Mouse (Mus musculus) stomach, postnatal 0 days (tissue): ENCODE results near the gene Rundc1. TPM values are rescaled to one million over a fixed set of nuclear protein-coding genes. Genes with fewer than 3 reads are reported as not detected.
"Not testable (repeated sequence)": the region's sequence is repeated elsewhere in the genome, so short reads cannot be mapped to it uniquely, and the experiment has no call there.

Experiments
- ATAC-seq: fragments of 200-750 bp; cut with Nextera tagmentation; 2 replicates; pipeline ENCODE4 v1.8.0; 2017; ENCODE audit not compliant: low FRiP score, low TSS enrichment
- DNase-seq: peaks from one replicate; pipeline ENCODE4 v3.0.0-alpha.2; 2016; ENCODE audit warnings: low spot score
- H3K27ac ChIP-seq: fragments of 300-500 bp; sonication (generic); replicated peaks from 2 replicates; pipeline ENCODE4 v1.5.1; 2014; ENCODE audit warnings: mild to moderate bottlenecking, control low read depth
- H3K27me3 ChIP-seq: fragments of 300-500 bp; sonication (generic); 2 replicates; pipeline ENCODE4 v1.6.1; 2014; ENCODE audit warnings: low read length; ENCODE audit not compliant: control insufficient read depth, insufficient read depth
- H3K36me3 ChIP-seq: fragments of 300-500 bp; sonication (generic); 2 replicates; pipeline ENCODE4 v1.6.1; 2014; ENCODE audit warnings: low read length, mixed read lengths; ENCODE audit not compliant: control insufficient read depth, insufficient read depth
- H3K4me1 ChIP-seq: fragments of 300-500 bp; sonication (generic); replicated peaks from 2 replicates; pipeline ENCODE4 v1.6.1; 2014; ENCODE audit warnings: antibody characterized with exemption; ENCODE audit not compliant: control insufficient read depth, insufficient read depth
- H3K4me2 ChIP-seq: fragments of 300-500 bp; sonication (generic); replicated peaks from 2 replicates; pipeline ENCODE4 v1.6.1; 2014; ENCODE audit warnings: low read depth, mild to moderate bottlenecking, control low read depth, moderate library complexity
- H3K4me3 ChIP-seq: fragments of 300-500 bp; sonication (generic); 2 replicates; pipeline ENCODE4 v1.5.1; 2014; ENCODE audit warnings: low read depth, low read length, control low read depth
- H3K9ac ChIP-seq: fragments of 300-500 bp; sonication (generic); 2 replicates; pipeline ENCODE4 v1.6.1; 2014; ENCODE audit warnings: mild to moderate bottlenecking, low read length, control low read depth, mixed read lengths
- H3K9me3 ChIP-seq: fragments of 300-500 bp; sonication (generic); 2 replicates; pipeline ENCODE4 v1.6.1; 2016; ENCODE audit warnings: low read length; ENCODE audit not compliant: control insufficient read depth
- CTCF ChIP-seq: IDR thresholded peaks from 2 replicates; pipeline ENCODE4 v1.5.1; 2016; ENCODE audit warnings: antibody characterized with exemption, low read depth, mild to moderate bottlenecking, moderate library complexity
- EP300 ChIP-seq: optimal IDR thresholded peaks from 2 replicates; pipeline ENCODE3; 2016; ENCODE audit warnings: antibody characterized with exemption
- WGBS: fragments of 180-500 bp; shearing (Covaris S2); extraction: QIAGEN DNeasy Blood & Tissue Kit; methylation state at CpG from one replicate; pipeline ENCODE4 v1.1.7; 2014; 5-methylcytosine and 5-hydroxymethylcytosine counted together
- polyA plus RNA-seq: library from polyadenylated mRNA; unstranded; fragments of >200 nt; fragmentation: Nextera tagmentation; extraction: Ambion mirVana; gene quantifications from 2 replicates; pipeline ENCODE4 v1.2.1, GENCODE M21; 2015

The Rundc1 gene
- polyA plus RNA-seq, 1 experiment from 2014 or later: 11.3 TPM

- WGBS: 28% methylated on average over 13 of the region's 13 CpGs
- Histone ChIP-seq H3K27me3 (no peaks in the 10 kb centered on the region), H3K4me2 (no peak overlapping the region), H3K27ac (no peak overlapping the region), H3K4me1 (peaks cover 12% of the 10 kb centered on the region), H3K9me3 (no peaks in the 10 kb centered on the region), H3K36me3 (peaks cover 22% of the 10 kb centered on the region), H3K4me3 (no peak overlapping the region), H3K9ac (no peak overlapping the region)
- TF ChIP-seq EP300 (no peak), CTCF (no peak)
- DNase-seq (no peak), ATAC-seq (no peak)
Observed at GRCm38 (mm10) chr11:101462583-101463440, 37.9 kb downstream of the Rundc1 start.

- no peak; the same call in 1 of the 2 replicates for ATAC-seq
Observed at GRCm38 (mm10) chr11:101464211-101465100, 39.6 kb downstream of the Rundc1 start, which contains the start of gene Rnd2. Gene Rnd2 (plus strand): TSS chr11:101464999.

GRCm38 (mm10) chr11:101465101-101465868, 40.4 kb downstream of the Rundc1 start:
- peaks cover 9% of the 10 kb centered on the region for H3K36me3 ChIP-seq
- DNase-seq: peak; percentile 80
- H3K4me3 ChIP-seq: peak overlapping the region; percentile 80
- WGBS: under 1% methylated on average over 51 of the region's 51 CpGs
- H3K9ac ChIP-seq: peak overlapping the region; percentile 77
- ATAC-seq: peak; percentile 79
- no peaks in the 10 kb centered on the region for H3K9me3 ChIP-seq
- H3K27ac ChIP-seq: peak overlapping the region; percentile 94
- peaks cover 12% of the 10 kb centered on the region for H3K4me1 ChIP-seq
- peak; percentile 80 for TF ChIP-seq EP300
- peak; percentile 50 for TF ChIP-seq CTCF
- H3K27me3 ChIP-seq: no peaks in the 10 kb centered on the region
- H3K4me2 ChIP-seq: peak overlapping the region; percentile 90

More at GRCm38 (mm10) chr11:101464211-101465100, 39.6 kb downstream of the Rundc1 start, which contains the start of gene Rnd2:
- 9% methylated on average over 12 of the region's 12 CpGs for WGBS
- Histone ChIP-seq H3K27me3 (no peaks in the 10 kb centered on the region), H3K9me3 (no peaks in the 10 kb centered on the region), H3K4me2 (peak within 1 kb of the TSS; percentile 90), H3K27ac (peak within 1 kb of the TSS; percentile 94), H3K36me3 (peaks cover 11% of the 10 kb centered on the region), H3K9ac (peak within 1 kb of the TSS; percentile 77), H3K4me3 (peak within 1 kb of the TSS; percentile 80), H3K4me1 (peaks cover 12% of the 10 kb centered on the region)
- DNase-seq: no peak
- TF ChIP-seq CTCF (no peak), EP300 (peak; percentile 6)

GRCm38 (mm10) chr11:101465869-101466551, 41.1 kb downstream of the Rundc1 start, which contains the start of gene Vat1:
Gene Vat1 (minus strand): TSS chr11:101466230.
- Histone ChIP-seq H3K4me1 (peaks cover 12% of the 10 kb centered on the region), H3K36me3 (peaks cover 6% of the 10 kb centered on the region; the same call in 1 of the 2 replicates), H3K27ac (peak within 1 kb of the TSS; percentile 94), H3K27me3 (no peaks in the 10 kb centered on the region), H3K9ac (peak within 1 kb of the TSS; percentile 77), H3K4me3 (peak within 1 kb of the TSS; percentile 80), H3K4me2 (peak within 1 kb of the TSS; percentile 90), H3K9me3 (no peaks in the 10 kb centered on the region)
- ATAC-seq (peak; percentile 67), DNase-seq (peak; percentile 90)
- WGBS: 1% methylated on average over 58 of the region's 60 CpGs
- TF ChIP-seq CTCF: no peak; the same call in 1 of the 2 replicates
- TF ChIP-seq EP300: no peak

- not testable (repeated sequence) for H3K27me3 ChIP-seq, H3K27ac ChIP-seq, DNase-seq, ATAC-seq, H3K9ac ChIP-seq, H3K36me3 ChIP-seq, H3K9me3 ChIP-seq
- WGBS: 47% methylated on average over 5 of the region's 5 CpGs
- Histone ChIP-seq H3K4me2 (peak overlapping the region; percentile 90), H3K4me1 (peaks cover 12% of the 10 kb centered on the region), H3K4me3 (peak overlapping the region; percentile 80)
Observed at GRCm38 (mm10) chr11:101466552-101466950, 41.7 kb downstream of the Rundc1 start.
